Mouse (Mus musculus) limb, embryonic 10.5 days (tissue): ENCODE data around the gene Gm8890. TPM values are rescaled to one million over a fixed set of nuclear protein-coding genes. Genes with fewer than 3 reads are reported as not detected.
"Not testable (repeated sequence)": the region's sequence is repeated elsewhere in the genome, so short reads cannot be mapped to it uniquely, and the experiment has no call there.

ENCODE experiments used
- DNase-seq: peaks from one replicate; pipeline ENCODE4 v3.0.0-alpha.2; 2017; ENCODE audit warnings: low spot score
- H3K27ac ChIP-seq: fragments of 300-500 bp; sonication (generic); 2 replicates; pipeline ENCODE4 v1.5.1; 2016; ENCODE audit warnings: mild to moderate bottlenecking
- H3K27me3 ChIP-seq: fragments of 300-500 bp; sonication (generic); 2 replicates; pipeline ENCODE4 v1.6.1; 2016; ENCODE audit warnings: low read depth, mild to moderate bottlenecking; ENCODE audit not compliant: poor library complexity, severe bottlenecking
- H3K36me3 ChIP-seq: fragments of 300-500 bp; sonication (generic); 2 replicates; pipeline ENCODE4 v1.6.1; 2016; ENCODE audit warnings: mild to moderate bottlenecking, moderate library complexity
- H3K4me1 ChIP-seq: fragments of 300-500 bp; sonication (generic); 2 replicates; pipeline ENCODE4 v1.6.1; 2016
- H3K4me3 ChIP-seq: fragments of 300-500 bp; sonication (generic); 2 replicates; pipeline ENCODE4 v1.5.1; 2016; ENCODE audit warnings: mild to moderate bottlenecking, moderate library complexity
- H3K9me3 ChIP-seq: fragments of 300-500 bp; sonication (generic); replicated peaks from 2 replicates; pipeline ENCODE4 v1.6.1; 2016; ENCODE audit warnings: mild to moderate bottlenecking
- WGBS: fragments of 180-500 bp; shearing (Covaris S2); methylation state at CpG from one replicate; pipeline ENCODE4 v1.1.7; 2016; 5-methylcytosine and 5-hydroxymethylcytosine counted together
- polyA plus RNA-seq: library from polyadenylated mRNA; unstranded; fragments of >200 nt; fragmentation: Nextera tagmentation; extraction: Ambion mirVana; gene quantifications from 2 replicates; pipeline ENCODE4 v1.2.1, GENCODE M21; 2016

Gm8890 gene
- polyA plus RNA-seq, result not detected in 2 replicates

DNA sequence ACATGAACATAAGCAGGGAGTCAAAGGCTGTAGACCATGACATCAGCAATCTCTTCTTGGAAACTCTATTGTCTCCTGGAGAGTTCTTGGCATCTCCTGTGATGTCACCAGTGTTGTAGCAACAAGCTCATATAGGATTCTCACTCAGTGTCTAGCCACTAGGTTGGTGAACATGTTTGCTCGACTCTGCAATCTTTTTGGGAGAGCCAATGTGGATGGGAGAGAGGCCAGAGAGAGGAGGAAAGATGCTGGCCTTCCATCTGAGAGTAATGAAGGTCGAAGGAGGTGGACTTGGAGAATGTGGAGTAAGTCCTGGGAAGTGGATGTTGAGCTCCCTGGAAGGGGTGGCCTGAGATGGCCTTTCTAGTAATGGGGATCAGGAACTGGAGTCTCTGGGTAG lies at the start of gene Gm8890:
Gene Gm8890 (plus strand): TSS at position 301 of the 400 bp plus-strand sequence.
- not testable (repeated sequence) for H3K36me3 ChIP-seq, H3K27ac ChIP-seq, H3K4me1 ChIP-seq, H3K27me3 ChIP-seq, H3K9me3 ChIP-seq, H3K4me3 ChIP-seq, DNase-seq
- no CpG with 5 or more reads among the region's 2 CpGs for WGBS

DNA sequence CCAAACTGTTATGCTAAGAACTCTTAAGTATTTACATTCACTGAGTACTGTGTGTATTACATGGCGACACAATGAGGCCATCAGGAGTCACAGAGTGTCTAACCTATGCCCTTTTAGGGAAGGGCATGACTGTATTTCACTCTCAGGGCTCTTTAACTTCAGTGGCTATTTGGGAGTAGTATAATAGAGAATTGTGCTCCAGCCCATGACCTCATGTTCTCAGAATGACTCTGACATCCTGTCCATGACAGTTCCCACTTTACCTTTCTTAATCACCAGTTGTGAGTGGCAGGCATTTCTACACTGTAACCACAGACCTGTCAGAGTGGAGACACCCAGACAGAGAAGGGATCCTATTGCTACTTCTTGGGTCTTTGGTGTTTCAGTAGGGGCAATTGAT lies 388 bp downstream of the Gm8890 start:
- H3K4me3 ChIP-seq, H3K27me3 ChIP-seq, H3K36me3 ChIP-seq, H3K27ac ChIP-seq, H3K4me1 ChIP-seq, H3K9me3 ChIP-seq, DNase-seq: not testable (repeated sequence)
- WGBS, result 78% methylated on average over 1 of the region's 1 CpGs

Other genes starting within 250 kb of the Gm8890 start
- gene Gm8879, start 128.4 kb upstream of the Gm8890 start, polyA plus RNA-seq, result not detected in 2 replicates
- not detected in 2 replicates for gene Gm5861, start 73.0 kb upstream of the Gm8890 start, polyA plus RNA-seq
- not detected in 2 replicates for gene Speer1, start 85.5 kb downstream of the Gm8890 start, polyA plus RNA-seq
- not detected in 2 replicates for gene Gm8897, start 160.4 kb downstream of the Gm8890 start, polyA plus RNA-seq
- gene Gm8906, start 246.7 kb downstream of the Gm8890 start, polyA plus RNA-seq, result not detected in 2 replicates